Mouse (Mus musculus) midbrain, postnatal 0 days (tissue): ENCODE measurements around the gene Fam166a. TPM values are rescaled to one million over a fixed set of nuclear protein-coding genes. Genes with fewer than 3 reads are reported as not detected.

Experiments
- ATAC-seq: fragments of 200-750 bp; cut with Nextera tagmentation; 2 replicates; pipeline ENCODE4 v1.8.0; 2017; ENCODE audit warnings: moderate number of reproducible peaks, mild to moderate bottlenecking, moderate TSS enrichment, moderate library complexity; ENCODE audit not compliant: low FRiP score
- DNase-seq: peaks from one replicate; pipeline ENCODE4 v3.0.0-alpha.2; 2015; ENCODE audit warnings: low spot score
- H3K27ac ChIP-seq: fragments of 300-500 bp; sonication (generic); 2 replicates; pipeline ENCODE4 v1.5.1; 2014; ENCODE audit warnings: low read depth, mild to moderate bottlenecking, low read length, mixed read lengths
- H3K27me3 ChIP-seq: fragments of 300-500 bp; sonication (generic); 2 replicates; pipeline ENCODE4 v1.6.1; 2014; ENCODE audit warnings: low read length, control low read depth, mixed read lengths; ENCODE audit not compliant: insufficient read depth
- H3K36me3 ChIP-seq: fragments of 300-500 bp; sonication (generic); 2 replicates; pipeline ENCODE4 v1.6.1; 2014; ENCODE audit warnings: low read length, control low read depth, mixed read lengths; ENCODE audit not compliant: insufficient read depth
- H3K4me1 ChIP-seq: fragments of 300-500 bp; sonication (generic); 2 replicates; pipeline ENCODE4 v1.6.1; 2014; ENCODE audit warnings: mild to moderate bottlenecking, control low read depth, antibody characterized with exemption, low read length, mixed read lengths; ENCODE audit not compliant: insufficient read depth
- H3K4me2 ChIP-seq: fragments of 300-500 bp; sonication (generic); 2 replicates; pipeline ENCODE4 v1.6.1; 2014; ENCODE audit warnings: low read depth, mild to moderate bottlenecking, low read length, mixed read lengths; ENCODE audit not compliant: poor library complexity, severe bottlenecking
- H3K4me3 ChIP-seq: fragments of 300-500 bp; sonication (generic); 2 replicates; pipeline ENCODE4 v1.5.1; 2014; ENCODE audit warnings: low read depth, mild to moderate bottlenecking, low read length, moderate library complexity
- H3K9ac ChIP-seq: fragments of 300-500 bp; sonication (generic); replicated peaks from 2 replicates; pipeline ENCODE4 v1.6.1; 2014; ENCODE audit warnings: mild to moderate bottlenecking, low read length, moderate library complexity, mixed read lengths; ENCODE audit not compliant: poor library complexity, severe bottlenecking
- H3K9me3 ChIP-seq: fragments of 300-500 bp; sonication (generic); 2 replicates; pipeline ENCODE4 v1.6.1; 2016; ENCODE audit warnings: low read length, control low read depth
- CTCF ChIP-seq: IDR thresholded peaks from 2 replicates; pipeline ENCODE4 v1.5.1; 2016; ENCODE audit warnings: antibody characterized with exemption, mild to moderate bottlenecking
- WGBS: fragments of 180-500 bp; shearing (Covaris S2); extraction: QIAGEN DNeasy Blood & Tissue Kit; methylation state at CpG from one replicate; pipeline ENCODE4 v1.1.7; 2014; 5-methylcytosine and 5-hydroxymethylcytosine counted together
- polyA plus RNA-seq: library from polyadenylated mRNA; unstranded; fragments of >200 nt; fragmentation: Nextera tagmentation; extraction: Ambion mirVana; gene quantifications from 2 replicates; pipeline ENCODE4 v1.2.1, GENCODE M21; 2015
- total RNA-seq: library from RNA; depleted of rRNA; stranded (reverse); fragments of >200 nt; gene quantifications from 2 replicates; pipeline ENCODE4 v1.2.3, GENCODE M21; 2014

Fam166a gene
- total and polyA plus RNA-seq, 2 experiments from 2014 or later: not detected

DNA sequence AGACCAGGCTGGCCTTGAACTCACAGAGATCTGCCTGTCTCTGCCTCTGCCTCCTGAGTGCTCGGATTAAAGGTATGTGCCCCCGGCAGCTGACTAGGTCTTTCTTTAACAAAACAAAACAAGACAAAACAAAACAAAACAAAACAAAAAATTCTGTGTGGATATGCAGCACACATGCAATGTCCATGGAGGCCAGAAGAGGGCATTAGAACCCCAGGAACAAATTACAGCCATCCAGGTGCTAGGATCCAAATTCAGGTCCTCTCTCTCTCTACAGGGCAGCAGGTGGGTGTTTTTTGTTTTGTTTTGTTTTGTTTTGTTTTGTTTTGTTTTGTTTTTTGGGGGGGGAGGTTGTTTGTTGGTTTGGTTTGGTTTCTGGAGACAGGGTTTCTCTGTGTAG lies 40.3 kb downstream of the Fam166a start:
- Histone ChIP-seq H3K9me3 (no peaks in the 10 kb centered on the region), H3K9ac (no peak overlapping the region), H3K4me3 (no peak overlapping the region), H3K36me3 (no peaks in the 10 kb centered on the region), H3K27me3 (0 out of 2 replicates have a peak, but pooled peaks cover under 1% of the 10 kb centered on the region), H3K4me1 (peaks cover 17% of the 10 kb centered on the region), H3K4me2 (no peak overlapping the region), H3K27ac (no peak overlapping the region)
- WGBS: 49% methylated on average over 2 of the region's 2 CpGs
- ATAC-seq (no peak), DNase-seq (no peak)
- peak; percentile 59 for TF ChIP-seq CTCF

DNA sequence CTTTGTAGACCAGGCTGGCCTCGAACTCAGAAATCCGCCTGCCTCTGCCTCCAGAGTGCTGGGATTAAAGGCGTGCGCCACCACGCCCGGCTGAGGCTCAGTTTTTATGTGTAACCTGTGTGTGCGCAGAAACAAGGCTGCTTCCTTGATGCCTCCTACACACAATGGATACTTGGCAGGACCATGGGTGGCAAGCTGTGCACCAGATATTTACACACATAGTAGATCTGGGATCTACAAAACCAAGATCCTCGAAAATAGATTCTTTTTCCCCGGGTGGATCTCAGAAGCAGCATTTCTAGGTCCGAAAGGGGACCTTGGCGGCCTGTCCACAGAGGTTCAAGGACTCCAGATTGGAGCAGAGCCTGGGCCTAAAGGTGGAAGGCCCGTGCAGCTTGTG lies 43.3 kb downstream of the Fam166a start:
- Histone ChIP-seq H3K4me2 (peak overlapping the region; percentile 100), H3K4me3 (peak overlapping the region; percentile 71), H3K9me3 (no peaks in the 10 kb centered on the region), H3K9ac (peak overlapping the region; percentile 42), H3K27me3 (peaks cover 3% of the 10 kb centered on the region; the same call in 1 of the 2 replicates), H3K36me3 (no peaks in the 10 kb centered on the region), H3K27ac (peak overlapping the region; percentile 76), H3K4me1 (peaks cover 31% of the 10 kb centered on the region)
- TF ChIP-seq CTCF: no peak
- 42% methylated on average over 12 of the region's 12 CpGs for WGBS
- DNase-seq (no peak), ATAC-seq (peak; percentile 1)

DNA sequence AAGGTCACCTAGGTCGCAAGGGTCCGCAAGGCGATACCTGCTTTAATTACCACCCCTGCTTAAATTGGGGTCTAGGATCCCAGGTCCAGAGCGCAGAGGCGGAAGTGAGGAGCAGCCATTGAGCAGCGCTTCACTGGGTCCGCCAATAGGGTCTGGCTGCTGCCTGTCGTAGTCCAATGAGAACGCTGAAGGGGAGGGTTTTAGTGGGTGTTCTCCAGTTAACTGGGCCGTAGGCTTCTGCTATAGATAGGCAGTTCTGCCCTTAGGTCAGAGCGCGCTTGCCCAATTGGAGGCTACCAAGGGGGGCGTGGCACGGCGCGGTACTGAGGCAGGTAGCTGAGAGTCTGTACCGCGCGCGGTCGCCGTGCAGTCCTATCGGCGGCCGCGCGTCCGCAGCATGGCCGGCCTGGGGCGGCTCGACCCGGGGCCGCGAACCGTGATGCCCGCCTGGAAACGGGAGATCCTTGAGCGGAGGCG lies 43.8 kb downstream of the Fam166a start, which contains the start of gene Tprn:
Gene Tprn, plus strand, starts transcription at position 328 of the 477 bp plus-strand sequence.
- TF ChIP-seq CTCF: 0 out of 2 replicates have a peak, but pooled peaks have one; percentile 6
- Histone ChIP-seq H3K4me2 (peak within 1 kb of the TSS; percentile 100), H3K27ac (peak within 1 kb of the TSS; percentile 76), H3K9me3 (no peaks in the 10 kb centered on the region), H3K36me3 (0 out of 2 replicates have a peak, but pooled peaks cover 3% of the 10 kb centered on the region), H3K27me3 (peaks cover 3% of the 10 kb centered on the region; the same call in 1 of the 2 replicates), H3K4me3 (peak within 1 kb of the TSS; percentile 71), H3K9ac (peak within 1 kb of the TSS; percentile 65), H3K4me1 (peaks cover 36% of the 10 kb centered on the region)
- peak; percentile 97 for ATAC-seq
- DNase-seq: peak; percentile 99
- WGBS: under 1% methylated on average over 39 of the region's 39 CpGs

DNA sequence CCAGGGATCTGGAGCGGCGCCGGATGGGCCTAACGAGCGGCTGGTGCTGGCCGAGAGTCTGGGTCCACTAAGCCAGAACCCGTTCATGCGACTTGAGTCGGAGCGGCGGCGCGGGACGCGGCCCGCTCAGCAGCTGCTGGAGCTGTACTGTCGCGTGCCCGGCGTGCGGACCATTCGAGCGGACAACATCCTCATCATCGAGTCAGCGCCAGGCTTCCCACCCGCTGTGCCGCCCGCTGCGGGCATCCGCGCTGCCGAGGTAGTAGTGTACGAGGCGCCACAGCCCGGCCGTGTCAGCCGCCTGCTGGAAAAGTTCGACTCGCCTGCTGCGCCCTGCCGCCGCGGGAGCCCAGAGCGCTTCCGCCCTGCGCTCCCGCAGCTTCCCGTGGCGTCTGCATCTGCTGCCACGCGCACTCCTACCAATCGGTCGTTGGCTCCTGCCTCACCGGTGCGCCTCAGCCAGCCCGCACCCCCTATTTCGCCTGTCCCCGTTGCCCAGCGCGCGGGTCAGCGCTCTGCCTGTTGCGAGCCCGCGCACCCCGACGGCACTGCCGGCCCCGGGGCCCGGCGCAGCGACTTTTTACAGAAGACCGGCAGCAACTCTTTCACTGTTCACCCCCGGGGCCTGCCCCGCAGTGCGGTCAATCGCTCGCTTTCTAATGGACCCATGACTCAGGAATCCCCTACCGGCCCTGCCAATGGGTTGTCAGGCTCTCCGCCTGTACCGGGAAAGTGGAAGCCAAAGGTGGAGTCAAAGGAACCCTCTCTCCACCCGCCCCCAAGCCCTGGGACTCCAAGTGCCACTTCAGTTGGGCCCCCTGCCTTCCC lies 44.5 kb downstream of the Fam166a start:
- Histone ChIP-seq H3K4me3 (peak overlapping the region; percentile 71), H3K36me3 (0 out of 2 replicates have a peak, but pooled peaks cover 6% of the 10 kb centered on the region), H3K9me3 (no peaks in the 10 kb centered on the region), H3K9ac (peak overlapping the region; percentile 65), H3K4me2 (peak overlapping the region; percentile 100), H3K4me1 (peaks cover 37% of the 10 kb centered on the region), H3K27me3 (peaks cover 3% of the 10 kb centered on the region; the same call in 1 of the 2 replicates), H3K27ac (peak overlapping the region; percentile 67; the same call in 1 of the 2 replicates)
- DNase-seq (peak; percentile 49), ATAC-seq (peak; percentile 31)
- under 1% methylated on average over 77 of the region's 82 CpGs for WGBS
- no peak for TF ChIP-seq CTCF

DNA sequence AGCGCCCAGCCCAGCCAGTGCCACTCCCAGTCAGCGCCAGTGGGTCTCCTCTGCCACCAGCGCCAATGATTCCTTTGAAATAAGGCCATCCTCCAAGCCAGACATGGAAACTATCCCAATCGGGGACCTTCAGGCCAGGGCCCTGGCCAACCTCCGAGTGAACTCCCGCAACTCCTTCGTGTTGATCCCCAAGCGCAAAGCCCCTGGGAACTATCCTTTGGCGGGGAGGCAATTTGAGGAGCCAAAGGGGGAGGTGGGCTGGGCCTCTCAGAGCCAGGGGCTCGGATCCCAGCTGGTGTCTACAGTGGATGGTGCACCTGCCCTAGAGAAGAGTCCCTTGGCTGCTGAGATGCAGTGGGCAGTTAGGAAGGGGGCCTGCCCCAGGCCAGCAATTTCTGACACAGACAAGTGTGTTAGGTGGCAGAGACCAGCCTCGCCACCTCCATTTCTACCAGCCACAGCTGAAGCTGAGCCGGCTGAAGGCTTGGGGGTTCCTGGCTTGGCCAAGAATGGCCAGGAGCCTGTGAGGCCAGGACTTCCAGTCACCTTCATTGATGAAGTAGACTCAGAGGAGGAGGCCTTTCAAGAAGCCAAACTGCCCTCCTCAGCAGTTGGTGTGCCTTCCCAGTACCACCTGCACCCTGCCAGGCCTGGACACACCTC lies 45.2 kb downstream of the Fam166a start:
- H3K4me3 ChIP-seq: peak overlapping the region; percentile 71
- no peak for DNase-seq
- peaks cover 3% of the 10 kb centered on the region; the same call in 1 of the 2 replicates for H3K27me3 ChIP-seq
- no peak for ATAC-seq
- WGBS: 23% methylated on average over 12 of the region's 12 CpGs
- no peak overlapping the region for H3K27ac ChIP-seq
- peak overlapping the region; percentile 65 for H3K9ac ChIP-seq
- H3K9me3 ChIP-seq: no peaks in the 10 kb centered on the region
- 0 out of 2 replicates have a peak, but pooled peaks cover 7% of the 10 kb centered on the region for H3K36me3 ChIP-seq
- TF ChIP-seq CTCF: no peak
- peak overlapping the region; percentile 100 for H3K4me2 ChIP-seq
- peaks cover 37% of the 10 kb centered on the region for H3K4me1 ChIP-seq
